Mouse (Mus musculus) embryonic facial prominence, embryonic 12.5 days (tissue): ENCODE measurements around the gene Gm20708. TPM values are rescaled to one million over a fixed set of nuclear protein-coding genes. Genes with fewer than 3 reads are reported as not detected.

Experiments used
- ATAC-seq: fragments of 200-750 bp; cut with Nextera tagmentation; 2 replicates; pipeline ENCODE4 v1.8.0; 2017; ENCODE audit not compliant: insufficient number of reproducible peaks, insufficient read depth, low FRiP score, low TSS enrichment
- H3K27ac ChIP-seq: fragments of 300-500 bp; sonication (generic); 2 replicates; pipeline ENCODE4 v1.5.1; 2016; ENCODE audit warnings: mild to moderate bottlenecking
- H3K27me3 ChIP-seq: fragments of 300-500 bp; sonication (generic); 2 replicates; pipeline ENCODE4 v1.6.1; 2016; ENCODE audit warnings: mild to moderate bottlenecking, moderate library complexity
- H3K36me3 ChIP-seq: fragments of 300-500 bp; sonication (generic); 2 replicates; pipeline ENCODE4 v1.6.1; 2016; ENCODE audit warnings: mild to moderate bottlenecking
- H3K4me1 ChIP-seq: fragments of 300-500 bp; sonication (generic); 2 replicates; pipeline ENCODE4 v1.6.1; 2016
- H3K4me2 ChIP-seq: fragments of 300-500 bp; sonication (generic); replicated peaks from 2 replicates; pipeline ENCODE4 v1.6.1; 2016; ENCODE audit warnings: mild to moderate bottlenecking, moderate library complexity
- H3K4me3 ChIP-seq: fragments of 300-500 bp; sonication (generic); 2 replicates; pipeline ENCODE4 v1.5.1; 2016; ENCODE audit warnings: mild to moderate bottlenecking
- H3K9ac ChIP-seq: fragments of 300-500 bp; sonication (generic); 2 replicates; pipeline ENCODE4 v1.6.1; 2016; ENCODE audit warnings: mild to moderate bottlenecking, moderate library complexity
- H3K9me3 ChIP-seq: fragments of 300-500 bp; sonication (generic); 2 replicates; pipeline ENCODE4 v1.6.1; 2016; ENCODE audit warnings: mild to moderate bottlenecking, moderate library complexity
- whole genome bisulfite sequencing: fragments of 180-500 bp; shearing (Covaris S2); methylation state at CpG from one replicate; pipeline ENCODE4 v1.1.7; 2016; 5-methylcytosine and 5-hydroxymethylcytosine counted together
- polyA plus RNA-seq: library from polyadenylated mRNA; unstranded; fragments of >200 nt; fragmentation: Nextera tagmentation; extraction: Ambion mirVana; gene quantifications from 2 replicates; pipeline ENCODE4 v1.2.1, GENCODE M21; 2016

Gm20708 gene
- polyA plus RNA-seq, 1 experiment from 2014 or later = 0.54 TPM

DNA sequence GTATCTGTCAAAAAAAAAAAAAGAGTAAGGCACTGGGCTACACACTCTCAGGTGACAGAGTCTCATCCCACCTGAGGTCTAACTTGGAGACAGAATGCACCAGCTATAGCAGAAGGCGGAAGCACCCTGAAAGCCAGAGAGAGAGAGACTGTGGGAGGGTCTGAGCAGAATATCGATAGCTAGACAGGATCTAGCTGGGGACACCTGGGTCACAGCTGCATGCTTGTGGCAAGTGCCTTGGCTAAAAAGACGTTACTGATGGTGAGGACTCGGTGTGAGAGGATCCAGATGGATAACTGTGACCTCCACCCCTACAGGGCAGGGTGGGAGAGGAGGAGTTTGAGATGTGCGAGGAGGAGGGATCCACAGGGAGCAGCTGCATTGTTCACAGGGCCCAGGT, 12.5 kb upstream of the Gm20708 start:
- Histone ChIP-seq H3K36me3 (no peaks in the 10 kb centered on the region), H3K9me3 (no peaks in the 10 kb centered on the region), H3K4me1 (peaks cover 16% of the 10 kb centered on the region), H3K4me2 (no peak overlapping the region), H3K4me3 (no peak overlapping the region), H3K27ac (no peak overlapping the region), H3K9ac (no peak overlapping the region), H3K27me3 (0 out of 2 replicates have a peak, but pooled peaks cover under 1% of the 10 kb centered on the region)
- 30% methylated on average over 5 of the region's 5 CpGs for WGBS
- ATAC-seq = no peak

DNA sequence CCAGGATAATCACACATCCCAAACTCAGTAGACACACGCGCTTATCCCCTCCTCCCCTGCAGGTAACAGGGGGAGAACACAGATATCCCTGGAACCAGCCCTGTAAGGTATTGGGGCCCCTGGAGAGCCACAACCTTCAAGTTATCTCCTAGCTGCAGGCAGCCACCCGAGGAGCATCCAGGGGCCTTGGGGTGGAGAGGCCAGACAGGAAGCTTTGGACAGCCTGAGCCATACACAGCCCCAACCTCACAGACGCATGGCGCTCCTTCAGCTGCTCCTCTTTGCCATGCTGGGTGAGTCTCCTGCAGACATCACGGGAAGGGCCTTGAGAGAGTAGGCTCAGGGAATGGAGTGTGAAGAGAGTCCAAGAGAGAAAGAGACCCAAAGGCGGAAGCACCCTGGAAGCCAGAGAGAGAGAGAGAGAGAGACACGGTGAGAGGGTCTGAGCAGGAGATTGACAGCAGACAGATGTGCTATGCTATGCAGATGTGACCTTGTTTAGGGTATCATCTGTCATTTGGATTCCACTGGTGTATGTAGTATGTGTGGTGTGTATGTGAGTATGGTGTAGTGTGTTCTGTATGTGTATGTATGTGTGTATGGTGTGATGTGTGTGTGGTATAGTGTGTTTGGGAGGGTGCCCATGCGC, 11.8 kb upstream of the Gm20708 start, which contains the start of gene 6030468B19Rik:
Gene 6030468B19Rik (plus strand): TSS at position 150 of the 649 bp plus-strand sequence.
- peaks cover 9% of the 10 kb centered on the region for H3K4me1 ChIP-seq
- WGBS = 56% methylated on average over 9 of the region's 9 CpGs
- no peak within 1 kb of the TSS for H3K27ac ChIP-seq
- H3K4me2 ChIP-seq = no peak within 1 kb of the TSS
- H3K27me3 ChIP-seq = no peaks in the 10 kb centered on the region
- ATAC-seq = no peak
- no peak within 1 kb of the TSS for H3K4me3 ChIP-seq
- H3K9me3 ChIP-seq = no peaks in the 10 kb centered on the region
- no peak within 1 kb of the TSS for H3K9ac ChIP-seq
- H3K36me3 ChIP-seq = no peaks in the 10 kb centered on the region

DNA sequence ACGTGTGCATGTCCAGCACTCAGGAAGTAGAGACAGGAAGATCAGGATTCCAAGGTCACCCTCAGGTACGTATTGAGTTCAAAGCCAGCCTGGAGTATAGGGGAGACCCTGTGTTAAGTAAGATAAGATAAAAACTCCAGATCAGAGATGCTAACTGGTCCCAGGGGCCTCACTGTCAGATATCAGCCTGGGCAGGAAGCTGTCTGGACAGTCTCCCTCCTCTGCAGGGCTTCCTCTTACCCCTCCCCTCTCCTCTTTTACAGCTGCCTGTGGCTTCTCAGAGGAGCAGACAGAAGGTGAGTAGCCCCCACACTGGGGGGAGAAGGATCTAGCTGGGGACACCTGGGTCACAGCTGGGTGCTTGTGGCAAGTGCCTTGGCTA, 11.3 kb upstream of the Gm20708 start:
- H3K4me1 ChIP-seq = peaks cover 8% of the 10 kb centered on the region; the same call in 1 of the 2 replicates
- no peak overlapping the region for H3K4me3 ChIP-seq
- no peaks in the 10 kb centered on the region for H3K27me3 ChIP-seq
- no peaks in the 10 kb centered on the region for H3K36me3 ChIP-seq
- no peak overlapping the region for H3K4me2 ChIP-seq
- H3K9me3 ChIP-seq = no peaks in the 10 kb centered on the region
- no peak overlapping the region for H3K27ac ChIP-seq
- no peak overlapping the region for H3K9ac ChIP-seq
- WGBS = 44% methylated on average over 2 of the region's 2 CpGs
- no peak for ATAC-seq

DNA sequence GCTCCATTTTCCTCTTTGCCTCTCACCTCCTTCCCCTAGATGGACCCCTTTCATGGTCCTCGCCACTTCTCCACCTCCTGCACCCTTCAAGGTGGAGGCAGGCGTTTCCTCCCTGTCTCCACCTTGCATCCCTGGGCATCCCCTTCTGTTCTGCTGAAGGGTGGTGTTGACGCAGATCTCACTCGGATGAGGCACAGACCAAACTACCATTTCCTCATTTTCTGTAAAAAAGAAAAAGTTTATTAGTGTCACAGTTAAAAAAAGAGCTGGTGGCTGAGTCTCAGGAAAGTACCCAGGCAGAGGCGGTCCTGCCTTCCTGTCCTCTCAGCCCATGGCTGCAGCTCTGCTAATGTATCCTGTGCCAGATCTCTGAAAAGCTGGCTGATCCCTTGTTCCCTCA, 10.3 kb upstream of the Gm20708 start:
- no peak for ATAC-seq
- Histone ChIP-seq H3K4me2 (no peak overlapping the region), H3K4me1 (peaks cover 8% of the 10 kb centered on the region; the same call in 1 of the 2 replicates), H3K27ac (no peak overlapping the region), H3K4me3 (no peak overlapping the region), H3K27me3 (no peaks in the 10 kb centered on the region), H3K9me3 (no peaks in the 10 kb centered on the region), H3K36me3 (no peaks in the 10 kb centered on the region), H3K9ac (no peak overlapping the region)
- WGBS = 67% methylated on average over 5 of the region's 5 CpGs

DNA sequence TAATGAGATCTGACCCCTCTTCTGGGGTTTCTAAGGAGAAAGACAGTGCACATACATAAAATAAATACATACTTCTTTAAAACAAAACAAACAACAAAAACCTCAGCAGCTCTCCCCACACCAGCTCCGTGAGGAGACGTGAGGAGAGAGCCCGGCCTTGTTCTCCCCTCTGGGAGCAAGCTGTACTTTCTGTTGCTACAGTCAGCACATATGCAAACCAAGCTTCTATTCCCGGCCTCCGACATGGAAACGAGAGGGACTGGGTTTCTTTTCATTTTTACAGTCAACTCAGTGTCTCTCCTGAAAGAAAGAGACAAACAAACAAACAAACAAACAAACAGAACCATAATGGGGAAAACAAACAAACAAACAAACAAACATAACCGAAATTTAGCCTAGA, 9.4 kb upstream of the Gm20708 start:
- H3K36me3 ChIP-seq = no peaks in the 10 kb centered on the region
- no peak overlapping the region for H3K27ac ChIP-seq
- 82% methylated on average over 7 of the region's 7 CpGs for WGBS
- no peak overlapping the region for H3K4me2 ChIP-seq
- no peak overlapping the region for H3K9ac ChIP-seq
- no peak for ATAC-seq
- no peaks in the 10 kb centered on the region for H3K9me3 ChIP-seq
- H3K4me3 ChIP-seq = no peak overlapping the region
- peaks cover 8% of the 10 kb centered on the region; the same call in 1 of the 2 replicates for H3K4me1 ChIP-seq
- no peaks in the 10 kb centered on the region for H3K27me3 ChIP-seq

DNA sequence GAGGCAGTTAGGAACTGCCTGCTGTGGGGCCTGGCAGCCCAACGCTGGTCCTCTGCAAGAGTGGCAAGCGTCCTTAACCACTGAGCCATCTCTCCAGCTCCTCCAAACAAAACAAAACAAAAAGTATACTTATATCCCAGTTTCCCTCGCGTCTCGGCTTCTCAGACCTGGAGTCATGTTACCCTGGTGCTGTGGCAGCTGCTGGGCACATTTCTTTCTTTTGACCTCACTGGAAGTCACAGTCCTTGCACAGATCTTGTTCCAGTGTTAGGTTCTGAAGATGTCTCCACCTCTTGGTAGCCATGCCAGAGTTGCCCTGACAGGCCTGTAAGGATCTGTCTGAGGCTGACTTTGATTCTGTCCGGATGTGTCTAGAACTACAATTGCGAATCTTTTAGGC, 7.8 kb upstream of the Gm20708 start:
- 58% methylated on average over 7 of the region's 7 CpGs for WGBS

DNA sequence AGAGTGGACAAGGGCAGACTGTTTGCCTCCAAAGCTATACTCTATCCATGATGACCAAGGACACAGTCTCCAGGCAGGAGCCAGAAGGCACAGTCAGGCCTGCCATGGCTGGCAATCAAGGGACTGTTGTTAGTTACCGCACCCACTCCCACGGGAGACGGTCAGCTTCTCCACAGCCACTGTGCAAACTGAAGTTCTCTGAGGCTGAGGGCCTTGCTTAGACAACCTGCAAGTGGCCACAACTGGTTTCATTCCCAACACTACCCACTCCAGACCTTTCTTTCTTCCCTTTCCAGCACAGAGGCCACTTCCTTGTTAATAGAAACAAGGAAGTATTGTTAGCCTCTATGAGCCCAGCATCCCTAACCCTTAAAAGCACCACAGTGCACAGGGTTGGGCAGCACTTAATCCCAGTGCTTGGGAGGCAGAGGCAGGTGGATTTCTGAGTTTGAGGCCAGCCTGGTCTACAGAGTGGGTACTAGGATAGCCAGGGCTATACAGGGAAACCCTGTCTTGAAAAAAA, 6.2 kb upstream of the Gm20708 start:
- WGBS = 98% methylated on average over 3 of the region's 3 CpGs
- H3K9me3 ChIP-seq = no peaks in the 10 kb centered on the region
- no peak overlapping the region for H3K4me2 ChIP-seq
- ATAC-seq = no peak
- H3K27me3 ChIP-seq = no peaks in the 10 kb centered on the region
- H3K4me3 ChIP-seq = no peak overlapping the region
- 0 out of 2 replicates have a peak, but pooled peaks cover 3% of the 10 kb centered on the region for H3K4me1 ChIP-seq
- H3K9ac ChIP-seq = no peak overlapping the region
- H3K36me3 ChIP-seq = no peaks in the 10 kb centered on the region
- no peak overlapping the region for H3K27ac ChIP-seq

More for the DNA sequence above, 7.8 kb upstream of the Gm20708 start:
- ATAC-seq = no peak
- Histone ChIP-seq H3K9ac (no peak overlapping the region), H3K4me1 (peaks cover 8% of the 10 kb centered on the region; the same call in 1 of the 2 replicates), H3K36me3 (no peaks in the 10 kb centered on the region), H3K4me2 (no peak overlapping the region), H3K4me3 (no peak overlapping the region), H3K9me3 (no peaks in the 10 kb centered on the region), H3K27ac (no peak overlapping the region), H3K27me3 (no peaks in the 10 kb centered on the region)

DNA sequence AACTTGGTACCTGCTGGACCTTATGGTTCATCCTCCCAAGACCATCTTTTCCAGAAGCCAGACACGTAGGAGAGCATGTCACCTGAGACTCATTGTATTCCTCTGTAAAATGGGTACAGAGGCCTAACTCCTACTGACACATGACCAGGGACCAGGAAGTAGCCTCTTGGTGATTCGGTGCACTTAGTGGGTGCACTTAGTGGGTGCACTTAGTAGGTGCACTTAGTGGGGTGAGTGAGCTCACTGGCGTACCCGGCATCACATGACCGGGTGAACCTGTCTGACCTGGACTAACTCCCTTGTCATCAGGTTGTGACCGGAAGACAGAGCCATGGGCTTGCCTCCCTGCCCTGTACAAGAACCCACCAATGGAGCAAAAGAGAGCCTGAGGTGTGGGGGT, 2.7 kb upstream of the Gm20708 start:
- Histone ChIP-seq H3K4me3 (no peak overlapping the region), H3K9ac (no peak overlapping the region), H3K4me1 (peaks cover 12% of the 10 kb centered on the region), H3K4me2 (no peak overlapping the region), H3K27me3 (no peaks in the 10 kb centered on the region), H3K36me3 (no peaks in the 10 kb centered on the region), H3K27ac (no peak overlapping the region), H3K9me3 (no peaks in the 10 kb centered on the region)
- WGBS = 92% methylated on average over 6 of the region's 6 CpGs
- no peak for ATAC-seq

DNA sequence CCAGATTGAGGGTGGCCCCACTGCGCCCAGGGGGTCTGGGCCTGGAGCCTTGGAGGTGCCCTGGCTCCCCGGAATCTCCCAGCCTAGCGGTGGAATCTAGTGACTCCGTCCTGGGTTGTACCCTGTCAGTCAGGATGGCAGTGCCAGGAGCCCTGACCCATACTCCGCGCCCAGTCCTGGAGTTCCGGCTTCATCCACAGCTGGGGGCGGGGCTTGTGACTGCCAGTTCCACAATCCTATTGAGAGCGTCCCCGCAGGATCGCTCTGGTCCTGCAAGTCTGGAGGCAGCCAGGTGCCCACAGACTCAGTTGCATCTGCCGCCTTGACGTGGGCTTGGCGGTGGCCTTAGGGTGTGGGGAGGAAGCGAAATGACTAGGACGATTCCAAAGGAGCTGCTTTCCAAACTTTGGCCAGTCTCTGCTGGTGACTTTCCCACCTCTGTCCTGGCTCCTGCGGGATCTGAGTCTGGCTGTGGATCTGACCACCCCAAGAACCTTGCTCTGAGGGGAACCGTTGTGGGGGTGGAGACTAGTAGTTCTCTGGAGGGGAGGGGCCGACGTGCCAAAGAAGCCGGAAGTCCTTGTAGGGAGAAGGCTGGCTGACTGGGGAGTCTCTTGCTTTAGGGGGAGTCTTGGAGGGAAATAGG, 1.1 kb downstream of the Gm20708 start:
- Histone ChIP-seq H3K4me3 (peak overlapping the region; percentile 78), H3K4me1 (peaks cover 12% of the 10 kb centered on the region), H3K4me2 (peak overlapping the region; percentile 100), H3K27ac (0 out of 2 replicates have a peak overlapping the region, but pooled peaks have one; percentile 38), H3K36me3 (peaks cover 31% of the 10 kb centered on the region), H3K9me3 (no peaks in the 10 kb centered on the region), H3K9ac (peak overlapping the region; percentile 67), H3K27me3 (no peaks in the 10 kb centered on the region)
- peak; percentile 70 for ATAC-seq
- WGBS = 1% methylated on average over 21 of the region's 21 CpGs

DNA sequence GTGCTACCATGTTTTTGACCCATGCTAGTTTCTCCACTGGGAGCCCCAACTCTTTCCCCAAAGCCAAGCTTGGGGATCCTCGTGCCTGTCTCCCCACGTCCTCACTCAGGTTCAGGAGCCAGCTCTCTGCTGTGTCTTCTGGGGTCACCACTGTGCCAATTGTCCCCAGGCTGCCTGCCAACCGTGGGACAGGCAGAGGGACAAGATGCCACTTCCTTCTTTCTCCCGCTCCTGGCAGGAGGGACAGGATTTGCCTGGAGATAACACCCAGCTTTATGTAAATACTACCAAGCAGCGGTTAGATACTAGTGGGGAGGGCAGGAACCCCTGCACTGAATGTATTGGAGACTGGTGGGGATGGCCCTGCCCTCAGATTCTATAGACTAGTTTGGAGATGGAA, 4.4 kb downstream of the Gm20708 start:
- Histone ChIP-seq H3K9ac (no peak overlapping the region), H3K36me3 (peaks cover 62% of the 10 kb centered on the region)
- 80% methylated on average over 5 of the region's 5 CpGs for WGBS

DNA sequence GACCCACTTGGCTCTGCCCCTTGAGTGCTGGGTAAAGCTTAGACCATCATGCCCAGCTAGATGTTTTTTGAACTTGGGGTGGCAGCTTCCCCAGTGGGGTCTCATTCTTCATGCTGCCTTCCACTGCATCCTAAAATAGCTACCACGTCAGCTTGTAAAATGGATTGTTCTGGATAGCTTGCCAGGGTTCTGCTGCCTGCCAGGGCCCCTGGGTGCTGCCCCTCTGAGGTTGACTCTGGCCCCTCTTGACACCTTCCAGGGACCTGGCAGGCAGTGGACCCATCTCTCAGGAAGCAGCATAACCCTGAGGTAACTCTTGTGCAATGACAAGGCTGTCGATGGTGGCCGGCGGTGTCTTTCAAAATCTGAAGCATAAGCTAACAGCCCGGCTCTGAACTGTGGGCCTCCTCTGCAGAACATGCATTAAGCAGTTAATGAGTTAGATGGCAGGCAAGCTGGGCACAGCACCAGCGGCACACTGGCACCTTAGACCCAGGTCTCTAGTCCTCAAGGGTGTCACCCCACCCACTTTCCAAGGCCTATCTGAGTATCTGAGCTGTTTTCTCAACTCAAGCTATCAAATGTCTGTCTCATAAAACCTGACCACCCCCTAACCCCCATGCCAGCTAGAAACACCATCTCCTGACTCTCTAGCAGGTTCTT, 5.4 kb downstream of the Gm20708 start:
- H3K9ac ChIP-seq = no peak overlapping the region
- H3K4me3 ChIP-seq = no peak overlapping the region
- no peaks in the 10 kb centered on the region for H3K9me3 ChIP-seq
- H3K36me3 ChIP-seq = peaks cover 71% of the 10 kb centered on the region
- H3K4me1 ChIP-seq = peaks cover 8% of the 10 kb centered on the region
- 94% methylated on average over 6 of the region's 6 CpGs for WGBS
- H3K27me3 ChIP-seq = no peaks in the 10 kb centered on the region
- no peak overlapping the region for H3K4me2 ChIP-seq
- H3K27ac ChIP-seq = no peak overlapping the region
- ATAC-seq = no peak

More for the DNA sequence above, 4.4 kb downstream of the Gm20708 start:
- Histone ChIP-seq H3K9me3 (no peaks in the 10 kb centered on the region), H3K27me3 (no peaks in the 10 kb centered on the region), H3K4me2 (no peak overlapping the region), H3K4me1 (peaks cover 12% of the 10 kb centered on the region), H3K4me3 (no peak overlapping the region), H3K27ac (no peak overlapping the region)
- ATAC-seq = no peak
